Mouse (Mus musculus): Measurements from ENCODE around the gene Dpf2. TPM values are rescaled to one million over a fixed set of nuclear protein-coding genes. Genes with fewer than 3 reads are reported as not detected.

Gene Dpf2
- polyA plus RNA-seq, 1 experiment from 2014 or later, result 117 TPM

- Histone ChIP-seq H3K27ac (0 out of 2 replicates have a peak overlapping the region, but pooled peaks have one; percentile 18), H3K4me3 (0 out of 2 replicates have a peak overlapping the region, but pooled peaks have one; percentile 0), H3K27me3 (peaks cover 4% of the 10 kb centered on the region; the same call in 1 of the 2 replicates), H3K9ac (no peak overlapping the region), H3K9me3 (no peaks in the 10 kb centered on the region), H3K4me2 (peak overlapping the region; percentile 29; the same call in 1 of the 2 replicates), H3K36me3 (peaks cover 18% of the 10 kb centered on the region), H3K4me1 (peaks cover 25% of the 10 kb centered on the region)
- no peak for ATAC-seq (ENCODE audit: insufficient number of reproducible peaks, low FRiP score, low TSS enrichment, low read depth)
- 21% methylated on average over 9 of the region's 9 CpGs for WGBS
Observed at GRCm38 (mm10) chr19:5921715-5922114, 8.9 kb upstream of the Dpf2 start.

- whole genome bisulfite sequencing, result under 1% methylated on average over 59 of the region's 59 CpGs
- peak; percentile 93 for ATAC-seq (ENCODE audit: insufficient number of reproducible peaks, low FRiP score, low TSS enrichment, low read depth)
- Histone ChIP-seq H3K36me3 (peaks cover 20% of the 10 kb centered on the region), H3K27ac (peak overlapping the region; percentile 93), H3K27me3 (no peaks in the 10 kb centered on the region), H3K4me1 (peaks cover 28% of the 10 kb centered on the region), H3K4me2 (peak overlapping the region; percentile 72), H3K9ac (peak overlapping the region; percentile 98), H3K4me3 (peak overlapping the region; percentile 93), H3K9me3 (no peaks in the 10 kb centered on the region)
Observed at GRCm38 (mm10) chr19:5912103-5913006, 455 bp downstream of the Dpf2 start.

- peak overlapping the region; percentile 72 for H3K4me2 ChIP-seq
- no peaks in the 10 kb centered on the region for H3K9me3 ChIP-seq
- H3K9ac ChIP-seq, result peak overlapping the region; percentile 98
- H3K36me3 ChIP-seq, result peaks cover 18% of the 10 kb centered on the region
- ATAC-seq (ENCODE audit: insufficient number of reproducible peaks, low FRiP score, low TSS enrichment, low read depth), result no peak
- 4% methylated on average over 14 of the region's 14 CpGs for WGBS
- peaks cover 29% of the 10 kb centered on the region for H3K4me1 ChIP-seq
- H3K4me3 ChIP-seq, result peak overlapping the region; percentile 93
- peak overlapping the region; percentile 93 for H3K27ac ChIP-seq
- no peaks in the 10 kb centered on the region for H3K27me3 ChIP-seq
Observed at GRCm38 (mm10) chr19:5911430-5912102, 1.2 kb downstream of the Dpf2 start.

GRCm38 (mm10) chr19:5910221-5910620, 2.6 kb downstream of the Dpf2 start:
- Histone ChIP-seq H3K4me3 (no peak overlapping the region; the same call in 1 of the 2 replicates), H3K4me1 (peaks cover 29% of the 10 kb centered on the region), H3K9ac (no peak overlapping the region), H3K27me3 (no peaks in the 10 kb centered on the region), H3K4me2 (peak overlapping the region; percentile 25; the same call in 1 of the 2 replicates), H3K9me3 (no peaks in the 10 kb centered on the region), H3K36me3 (peaks cover 27% of the 10 kb centered on the region), H3K27ac (no peak overlapping the region)
- WGBS, result 78% methylated on average over 6 of the region's 6 CpGs
- ATAC-seq (ENCODE audit: insufficient number of reproducible peaks, low FRiP score, low TSS enrichment, low read depth), result no peak

- ATAC-seq (ENCODE audit: insufficient number of reproducible peaks, low FRiP score, low TSS enrichment, low read depth), result no peak
- no peak overlapping the region for H3K9ac ChIP-seq
- no peak overlapping the region for H3K4me3 ChIP-seq
- H3K9me3 ChIP-seq, result no peaks in the 10 kb centered on the region
- no peak overlapping the region for H3K27ac ChIP-seq
- H3K4me1 ChIP-seq, result peaks cover 21% of the 10 kb centered on the region
- H3K4me2 ChIP-seq, result no peak overlapping the region
- peaks cover 54% of the 10 kb centered on the region for H3K36me3 ChIP-seq
- no peaks in the 10 kb centered on the region for H3K27me3 ChIP-seq
- 70% methylated on average over 3 of the region's 3 CpGs for WGBS
Observed at GRCm38 (mm10) chr19:5907275-5907674, 5.5 kb downstream of the Dpf2 start.

- H3K4me3 ChIP-seq, result peak within 1 kb of the TSS; percentile 56
Observed at GRCm38 (mm10) chr19:5894002-5894678, 18.7 kb downstream of the Dpf2 start, which contains the start of gene Tigd3. Tigd3 (minus strand) TSS chr19:5894149.

GRCm38 (mm10) chr19:5893282-5894001, 19.4 kb downstream of the Dpf2 start:
- peak overlapping the region; percentile 38; the same call in 1 of the 2 replicates for H3K27ac ChIP-seq
- H3K4me2 ChIP-seq, result peak overlapping the region; percentile 85
- H3K36me3 ChIP-seq, result peaks cover 32% of the 10 kb centered on the region
- 0 out of 2 replicates have a peak, but pooled peaks have one; percentile 9 for ATAC-seq (ENCODE audit: insufficient number of reproducible peaks, low FRiP score, low TSS enrichment, low read depth)
- peak overlapping the region; percentile 56 for H3K4me3 ChIP-seq
- H3K9ac ChIP-seq, result peak overlapping the region; percentile 69
- WGBS, result 20% methylated on average over 15 of the region's 31 CpGs
- peaks cover 19% of the 10 kb centered on the region for H3K4me1 ChIP-seq
- H3K27me3 ChIP-seq, result no peaks in the 10 kb centered on the region
- H3K9me3 ChIP-seq, result no peaks in the 10 kb centered on the region

More at GRCm38 (mm10) chr19:5894002-5894678, 18.7 kb downstream of the Dpf2 start, which contains the start of gene Tigd3:
- 2% methylated on average over 36 of the region's 36 CpGs for WGBS
- Histone ChIP-seq H3K36me3 (peaks cover 36% of the 10 kb centered on the region), H3K27me3 (no peaks in the 10 kb centered on the region), H3K4me1 (peaks cover 19% of the 10 kb centered on the region), H3K4me2 (peak within 1 kb of the TSS; percentile 85), H3K27ac (peak within 1 kb of the TSS; percentile 38; the same call in 1 of the 2 replicates), H3K9me3 (no peaks in the 10 kb centered on the region), H3K9ac (peak within 1 kb of the TSS; percentile 69)
- peak; percentile 95 for ATAC-seq (ENCODE audit: insufficient number of reproducible peaks, low FRiP score, low TSS enrichment, low read depth)

GRCm38 (mm10) chr19:5892735-5893134, 20.1 kb downstream of the Dpf2 start:
- no peak overlapping the region for H3K4me3 ChIP-seq
- ATAC-seq (ENCODE audit: insufficient number of reproducible peaks, low FRiP score, low TSS enrichment, low read depth), result no peak
- peaks cover 19% of the 10 kb centered on the region for H3K4me1 ChIP-seq
- WGBS, result 96% methylated on average over 13 of the region's 13 CpGs
- H3K4me2 ChIP-seq, result peak overlapping the region; percentile 85; the same call in 1 of the 2 replicates
- H3K9me3 ChIP-seq, result no peaks in the 10 kb centered on the region
- H3K27ac ChIP-seq, result no peak overlapping the region
- H3K27me3 ChIP-seq, result no peaks in the 10 kb centered on the region
- H3K36me3 ChIP-seq, result peaks cover 28% of the 10 kb centered on the region
- no peak overlapping the region for H3K9ac ChIP-seq

GRCm38 (mm10) chr19:5892262-5892661, 20.5 kb downstream of the Dpf2 start:
- Histone ChIP-seq H3K27ac (no peak overlapping the region), H3K4me3 (no peak overlapping the region), H3K27me3 (no peaks in the 10 kb centered on the region), H3K4me2 (no peak overlapping the region), H3K4me1 (peaks cover 19% of the 10 kb centered on the region), H3K9me3 (no peaks in the 10 kb centered on the region), H3K9ac (no peak overlapping the region), H3K36me3 (peaks cover 23% of the 10 kb centered on the region)
- WGBS, result 94% methylated on average over 7 of the region's 7 CpGs
- no peak for ATAC-seq (ENCODE audit: insufficient number of reproducible peaks, low FRiP score, low TSS enrichment, low read depth)

- H3K4me2 ChIP-seq, result no peak overlapping the region
- WGBS, result 93% methylated on average over 12 of the region's 12 CpGs
- no peaks in the 10 kb centered on the region for H3K27me3 ChIP-seq
- no peak for ATAC-seq (ENCODE audit: insufficient number of reproducible peaks, low FRiP score, low TSS enrichment, low read depth)
- H3K27ac ChIP-seq, result no peak overlapping the region
- H3K4me3 ChIP-seq, result no peak overlapping the region
- peaks cover 19% of the 10 kb centered on the region for H3K4me1 ChIP-seq
- no peak overlapping the region for H3K9ac ChIP-seq
- H3K36me3 ChIP-seq, result peaks cover 19% of the 10 kb centered on the region
- no peaks in the 10 kb centered on the region for H3K9me3 ChIP-seq
Observed at GRCm38 (mm10) chr19:5891521-5892258, 21.1 kb downstream of the Dpf2 start.
